Mouse (Mus musculus) hindbrain, embryonic 14.5 days (tissue): ENCODE results near the gene Lysmd1. TPM values are rescaled to one million over a fixed set of nuclear protein-coding genes. Genes with fewer than 3 reads are reported as not detected.

Source experiments
- ATAC-seq: fragments of 200-750 bp; cut with Nextera tagmentation; 2 replicates; pipeline ENCODE4 v1.8.0; 2017; ENCODE audit warnings: moderate number of reproducible peaks, mild to moderate bottlenecking, moderate TSS enrichment, moderate library complexity; ENCODE audit not compliant: low FRiP score
- DNase-seq: peaks from one replicate; pipeline ENCODE4 v3.0.0-alpha.2; 2015; ENCODE audit warnings: low spot score
- H3K27ac ChIP-seq: fragments of 300-500 bp; sonication (generic); 2 replicates; pipeline ENCODE4 v1.5.1; 2014; ENCODE audit warnings: mild to moderate bottlenecking, moderate library complexity
- H3K27me3 ChIP-seq: fragments of 300-500 bp; sonication (generic); 2 replicates; pipeline ENCODE4 v1.6.1; 2014; ENCODE audit warnings: mild to moderate bottlenecking, low read length, mixed read lengths; ENCODE audit not compliant: control insufficient read depth, insufficient read depth
- H3K36me3 ChIP-seq: fragments of 300-500 bp; sonication (generic); replicated peaks from 2 replicates; pipeline ENCODE4 v1.6.1; 2014; ENCODE audit not compliant: control insufficient read depth, insufficient read depth
- H3K4me1 ChIP-seq: fragments of 300-500 bp; sonication (generic); replicated peaks from 2 replicates; pipeline ENCODE4 v1.6.1; 2014; ENCODE audit warnings: antibody characterized with exemption, low read length, mixed read lengths; ENCODE audit not compliant: control insufficient read depth, insufficient read depth
- H3K4me2 ChIP-seq: fragments of 300-500 bp; sonication (generic); replicated peaks from 2 replicates; pipeline ENCODE4 v1.6.1; 2014; ENCODE audit warnings: mild to moderate bottlenecking, moderate library complexity
- H3K4me3 ChIP-seq: fragments of 300-500 bp; sonication (generic); replicated peaks from 2 replicates; pipeline ENCODE4 v1.5.1; 2014; ENCODE audit warnings: mild to moderate bottlenecking, low read length
- H3K9ac ChIP-seq: fragments of 300-500 bp; sonication (generic); 2 replicates; pipeline ENCODE4 v1.6.1; 2014
- H3K9me3 ChIP-seq: fragments of 300-500 bp; sonication (generic); 2 replicates; pipeline ENCODE4 v1.6.1; 2016; ENCODE audit warnings: low read length; ENCODE audit not compliant: control insufficient read depth
- WGBS: fragments of 180-500 bp; shearing (Covaris S2); extraction: QIAGEN DNeasy Blood & Tissue Kit; methylation state at CpG from one replicate; pipeline ENCODE4 v1.1.7; 2014; 5-methylcytosine and 5-hydroxymethylcytosine counted together
- polyA plus RNA-seq: library from polyadenylated mRNA; unstranded; fragments of >200 nt; fragmentation: Nextera tagmentation; extraction: Ambion mirVana; gene quantifications from 2 replicates; pipeline ENCODE4 v1.2.1, GENCODE M21; 2014

The Lysmd1 gene
- polyA plus RNA-seq, 1 experiment from 2014 or later = 34.0 TPM

DNA sequence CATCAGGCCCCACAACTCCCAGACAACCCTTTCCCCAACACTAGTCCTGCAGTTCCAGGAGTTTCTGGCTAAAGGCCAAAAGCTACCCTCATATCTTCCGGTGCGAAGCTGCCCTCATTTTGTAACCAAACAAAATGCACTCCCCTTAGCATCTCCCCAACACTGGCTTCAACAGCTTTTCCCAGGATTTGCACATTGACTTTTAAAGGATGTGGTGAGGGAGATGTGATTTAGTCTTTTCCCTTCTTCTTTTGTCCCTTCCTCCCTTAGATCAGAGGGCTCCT lies 28.4 kb downstream of the Lysmd1 start:
- H3K4me1 ChIP-seq = peaks cover 29% of the 10 kb centered on the region
- H3K27ac ChIP-seq = peak overlapping the region; percentile 51; the same call in 1 of the 2 replicates
- WGBS = 16% methylated on average over 2 of the region's 2 CpGs
- peak overlapping the region; percentile 88 for H3K9ac ChIP-seq
- ATAC-seq (no peak), DNase-seq (no peak)
- no peaks in the 10 kb centered on the region for H3K9me3 ChIP-seq
- H3K36me3 ChIP-seq = peaks cover 29% of the 10 kb centered on the region
- H3K4me2 ChIP-seq = peak overlapping the region; percentile 68
- peak overlapping the region; percentile 85 for H3K4me3 ChIP-seq
- H3K27me3 ChIP-seq = no peaks in the 10 kb centered on the region

DNA sequence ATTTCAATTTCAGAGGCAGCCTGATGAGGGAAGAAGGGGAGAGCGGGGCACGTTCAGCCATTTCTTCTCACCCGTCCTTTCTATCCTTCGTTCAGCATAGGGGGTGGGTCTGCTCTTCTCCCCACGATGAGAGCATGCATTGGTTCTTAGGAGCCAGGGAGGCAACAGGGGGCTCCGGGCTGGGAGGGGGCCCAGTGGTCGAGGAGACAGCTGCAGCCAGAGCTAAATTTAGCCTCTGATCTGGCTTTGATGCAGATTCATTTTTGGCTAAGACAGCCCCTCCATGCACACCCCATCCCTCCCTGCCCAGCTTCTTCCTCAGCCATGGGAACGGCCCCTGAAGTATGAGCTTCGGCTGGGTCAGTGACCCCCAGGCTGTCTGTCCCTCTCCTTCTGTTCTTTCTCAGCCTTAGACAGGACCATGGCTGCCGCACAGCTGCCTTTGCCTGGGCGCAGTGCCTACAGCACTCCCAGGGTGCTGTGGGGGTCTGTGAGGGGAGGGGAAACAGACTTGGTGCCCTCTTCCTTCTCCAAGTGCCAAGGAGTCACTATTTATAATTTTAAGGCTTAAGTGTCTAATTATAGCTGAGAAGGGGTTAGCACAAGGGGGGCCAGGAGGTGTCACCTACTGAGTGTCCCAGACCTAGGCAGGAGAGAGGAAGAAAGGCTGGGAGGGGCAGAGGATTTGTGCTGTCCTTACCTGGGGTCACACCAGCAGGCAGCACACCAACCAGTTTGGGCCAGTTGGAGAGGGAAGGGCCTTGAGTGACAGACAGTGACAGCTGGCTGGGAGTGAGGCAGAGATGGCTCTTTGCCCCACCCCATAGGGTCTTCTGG lies 29.7 kb downstream of the Lysmd1 start:
- ATAC-seq = no peak
- Histone ChIP-seq H3K27me3 (peaks cover 8% of the 10 kb centered on the region; the same call in 1 of the 2 replicates), H3K27ac (no peak overlapping the region), H3K4me1 (peaks cover 29% of the 10 kb centered on the region), H3K36me3 (peaks cover 43% of the 10 kb centered on the region), H3K9me3 (no peaks in the 10 kb centered on the region), H3K4me3 (peak overlapping the region; percentile 85), H3K4me2 (peak overlapping the region; percentile 68), H3K9ac (peak overlapping the region; percentile 88)
- WGBS = 42% methylated on average over 11 of the region's 11 CpGs
- no peak for DNase-seq

DNA sequence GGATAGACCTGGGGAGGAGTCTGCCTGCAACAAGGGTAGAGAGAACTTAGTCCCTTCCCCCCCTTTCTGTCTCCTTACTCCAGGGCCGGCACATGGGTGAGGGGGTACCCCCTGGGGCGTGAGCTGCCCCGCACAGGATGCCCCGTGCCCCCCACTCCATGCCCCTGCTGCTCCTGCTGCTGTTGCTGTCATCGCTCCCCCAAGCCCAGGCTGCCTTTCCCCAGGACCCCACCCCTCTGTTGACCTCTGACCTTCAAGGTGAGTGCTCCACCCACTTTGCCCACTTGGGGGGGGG lies 30.3 kb downstream of the Lysmd1 start:
- H3K27ac ChIP-seq = no peak overlapping the region
- ATAC-seq = no peak
- H3K27me3 ChIP-seq = peaks cover 13% of the 10 kb centered on the region
- 64% methylated on average over 5 of the region's 5 CpGs for WGBS
- no peak for DNase-seq
- H3K4me1 ChIP-seq = peaks cover 28% of the 10 kb centered on the region
- H3K36me3 ChIP-seq = peaks cover 48% of the 10 kb centered on the region
- 0 out of 2 replicates have a peak overlapping the region, but pooled peaks have one; percentile 85 for H3K4me3 ChIP-seq
- H3K4me2 ChIP-seq = peak overlapping the region; percentile 68; the same call in 1 of the 2 replicates
- H3K9ac ChIP-seq = 0 out of 2 replicates have a peak overlapping the region, but pooled peaks have one; percentile 88
- H3K9me3 ChIP-seq = no peaks in the 10 kb centered on the region

DNA sequence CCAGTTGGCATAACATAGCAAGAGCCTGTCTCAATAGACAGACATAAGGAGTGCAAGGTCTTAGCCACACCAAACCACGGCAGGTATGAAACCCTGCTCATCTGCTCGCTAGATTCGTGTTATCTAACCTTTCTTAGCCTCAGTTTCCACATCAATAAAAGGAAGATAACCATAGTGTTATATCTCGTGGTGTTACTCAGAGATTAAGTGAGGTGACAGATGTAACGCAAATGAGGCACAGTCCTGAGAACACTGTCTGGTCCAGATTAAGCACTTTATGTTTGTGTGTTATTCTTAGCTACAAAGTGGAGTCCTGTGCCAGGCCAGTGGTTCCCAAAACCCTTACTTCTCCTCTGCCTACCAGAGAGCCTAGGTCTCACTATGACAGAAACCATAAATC lies 31.0 kb downstream of the Lysmd1 start:
- H3K4me2 ChIP-seq = no peak overlapping the region
- H3K9me3 ChIP-seq = no peaks in the 10 kb centered on the region
- peaks cover 20% of the 10 kb centered on the region for H3K27me3 ChIP-seq
- DNase-seq = no peak
- peaks cover 22% of the 10 kb centered on the region for H3K4me1 ChIP-seq
- H3K27ac ChIP-seq = no peak overlapping the region
- H3K4me3 ChIP-seq = no peak overlapping the region
- H3K9ac ChIP-seq = no peak overlapping the region
- H3K36me3 ChIP-seq = peaks cover 55% of the 10 kb centered on the region
- no peak for ATAC-seq
- WGBS = 85% methylated on average over 5 of the region's 5 CpGs

DNA sequence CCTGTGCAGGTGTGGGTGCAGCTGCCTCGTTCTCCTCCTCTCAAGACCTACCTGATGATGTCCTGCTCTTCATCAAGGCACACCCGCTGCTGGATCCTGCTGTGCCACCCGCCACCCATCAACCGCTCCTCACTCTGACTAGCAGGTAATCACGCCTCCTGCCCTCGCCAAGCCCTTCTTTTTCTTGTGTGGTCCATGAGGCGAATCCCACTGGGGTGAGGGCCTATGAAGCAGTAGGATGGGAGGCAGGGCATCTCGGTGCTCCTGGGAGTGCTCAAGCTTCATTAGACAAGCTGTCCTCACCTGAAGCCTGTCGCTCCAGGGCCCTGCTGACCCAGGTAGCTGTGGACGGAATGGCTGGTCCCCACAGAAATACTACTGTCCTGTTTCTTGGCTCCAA lies 36.1 kb downstream of the Lysmd1 start:
- Histone ChIP-seq H3K27me3 (peaks cover 38% of the 10 kb centered on the region), H3K36me3 (peaks cover 89% of the 10 kb centered on the region), H3K9ac (no peak overlapping the region), H3K27ac (no peak overlapping the region), H3K4me1 (peaks cover 6% of the 10 kb centered on the region; the same call in 1 of the 2 replicates), H3K4me2 (no peak overlapping the region), H3K4me3 (no peak overlapping the region), H3K9me3 (no peaks in the 10 kb centered on the region)
- no peak for DNase-seq
- WGBS = 89% methylated on average over 10 of the region's 10 CpGs
- ATAC-seq = no peak

DNA sequence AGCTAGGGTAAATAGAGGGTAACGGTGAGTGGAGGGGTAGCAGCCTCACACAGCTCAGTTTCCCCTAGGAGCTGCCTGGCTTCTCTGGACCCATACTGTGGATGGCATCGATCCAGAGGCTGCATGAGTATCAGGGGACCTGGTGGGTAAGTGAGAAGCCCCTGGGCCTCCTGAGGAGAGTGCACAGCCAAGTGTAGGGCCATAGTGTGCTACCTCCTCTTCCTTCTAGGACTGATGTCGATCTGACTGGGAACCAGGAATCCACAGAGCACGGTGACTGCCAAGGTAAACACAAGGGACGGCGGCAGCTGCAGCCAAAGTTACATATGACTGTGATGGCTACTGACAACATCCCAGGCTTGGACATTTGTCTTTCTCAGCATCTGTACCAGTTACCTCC lies 37.2 kb downstream of the Lysmd1 start:
- H3K27me3 ChIP-seq = peaks cover 38% of the 10 kb centered on the region
- 84% methylated on average over 6 of the region's 6 CpGs for WGBS
- no peak overlapping the region for H3K9ac ChIP-seq
- no peak overlapping the region for H3K4me2 ChIP-seq
- H3K4me3 ChIP-seq = no peak overlapping the region
- H3K9me3 ChIP-seq = no peaks in the 10 kb centered on the region
- H3K27ac ChIP-seq = no peak overlapping the region
- peaks cover 78% of the 10 kb centered on the region for H3K36me3 ChIP-seq
- ATAC-seq (no peak), DNase-seq (no peak)
- H3K4me1 ChIP-seq = peaks cover 6% of the 10 kb centered on the region; the same call in 1 of the 2 replicates

DNA sequence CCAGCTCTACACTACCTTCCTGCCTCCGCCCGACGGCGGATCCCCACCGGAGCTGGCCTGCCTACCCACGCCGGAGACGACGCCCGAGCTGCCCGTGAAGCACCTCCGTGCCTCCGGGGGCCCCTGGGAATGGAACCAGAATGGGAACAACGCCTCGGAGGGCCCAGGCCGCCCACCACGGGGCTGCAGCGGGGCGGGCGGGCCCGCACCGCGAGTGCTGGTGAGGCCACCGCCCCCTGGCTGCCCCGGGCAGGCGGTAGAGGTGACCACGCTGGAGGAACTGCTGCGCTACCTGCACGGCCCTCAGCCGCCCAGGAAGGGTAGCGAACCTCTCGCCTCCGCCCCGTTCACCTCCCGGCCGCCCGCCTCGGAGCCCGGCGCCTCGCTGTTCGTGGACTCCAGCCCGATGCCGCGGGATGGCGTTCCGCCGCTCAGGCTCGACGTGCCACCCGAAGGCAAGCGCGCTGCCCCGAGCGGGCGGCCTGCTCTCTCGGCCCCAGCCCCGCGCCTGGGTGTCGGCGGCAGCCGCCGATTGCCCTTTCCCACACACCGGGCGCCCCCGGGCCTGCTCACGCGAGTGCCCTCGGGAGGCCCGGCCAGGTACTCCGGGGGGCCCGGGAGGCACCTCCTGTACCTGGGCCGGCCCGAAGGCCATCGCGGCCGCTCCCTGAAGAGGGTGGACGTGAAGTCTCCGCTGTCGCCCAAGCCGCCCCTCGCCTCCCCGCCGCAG lies 38.8 kb downstream of the Lysmd1 start:
- H3K9me3 ChIP-seq = no peaks in the 10 kb centered on the region
- ATAC-seq (no peak), DNase-seq (no peak)
- no peak overlapping the region; the same call in 1 of the 2 replicates for H3K4me3 ChIP-seq
- 19% methylated on average over 82 of the region's 84 CpGs for WGBS
- no peak overlapping the region; the same call in 1 of the 2 replicates for H3K4me2 ChIP-seq
- peaks cover 62% of the 10 kb centered on the region for H3K36me3 ChIP-seq
- peaks cover 6% of the 10 kb centered on the region; the same call in 1 of the 2 replicates for H3K4me1 ChIP-seq
- peaks cover 38% of the 10 kb centered on the region for H3K27me3 ChIP-seq
- no peak overlapping the region for H3K27ac ChIP-seq
- H3K9ac ChIP-seq = peak overlapping the region; percentile 34

DNA sequence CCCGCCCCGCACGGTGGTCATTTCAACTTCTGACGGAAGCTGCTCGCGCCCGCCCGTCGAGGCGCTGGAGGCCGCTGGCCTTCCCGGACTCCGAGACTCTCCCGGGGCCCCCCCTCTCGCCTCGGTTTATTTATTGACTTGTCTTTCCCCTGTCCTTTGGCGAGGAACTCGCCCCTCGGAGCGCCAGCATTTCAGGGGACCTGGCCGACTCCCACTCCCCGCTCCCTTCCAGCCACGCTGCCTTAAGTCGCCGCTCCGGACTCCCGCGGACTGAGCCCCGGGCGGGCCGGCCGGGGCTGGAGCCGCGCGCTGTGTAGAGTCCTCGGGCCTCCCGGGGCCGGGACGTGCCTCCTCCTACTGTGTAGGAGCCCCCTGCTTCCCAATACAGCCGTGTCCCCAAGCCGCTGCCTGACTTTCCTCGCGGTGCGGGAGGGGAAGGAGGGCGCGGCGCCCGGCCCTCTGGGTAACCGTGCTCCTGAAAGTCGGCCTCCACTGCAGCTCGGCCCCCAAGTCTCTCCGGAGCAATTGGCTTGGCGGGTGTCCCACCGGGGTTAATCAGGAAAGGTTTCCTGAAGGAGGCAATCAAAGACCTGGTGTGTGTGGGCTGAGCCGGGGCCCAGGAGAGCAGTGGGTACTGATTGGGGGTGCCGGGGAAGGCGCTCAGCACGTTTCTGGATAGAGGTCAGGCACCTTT lies 39.5 kb downstream of the Lysmd1 start:
- Histone ChIP-seq H3K4me1 (peaks cover 6% of the 10 kb centered on the region; the same call in 1 of the 2 replicates), H3K9me3 (no peaks in the 10 kb centered on the region), H3K9ac (0 out of 2 replicates have a peak overlapping the region, but pooled peaks have one; percentile 16), H3K27me3 (peaks cover 32% of the 10 kb centered on the region), H3K4me3 (peak overlapping the region; percentile 5; the same call in 1 of the 2 replicates), H3K27ac (no peak overlapping the region), H3K36me3 (peaks cover 55% of the 10 kb centered on the region), H3K4me2 (peak overlapping the region; percentile 40)
- DNase-seq (no peak), ATAC-seq (no peak)
- 7% methylated on average over 54 of the region's 58 CpGs for WGBS
